Mouse (Mus musculus): Measurements from ENCODE around the gene 4933406M09Rik.

Gene 4933406M09Rik

DNA sequence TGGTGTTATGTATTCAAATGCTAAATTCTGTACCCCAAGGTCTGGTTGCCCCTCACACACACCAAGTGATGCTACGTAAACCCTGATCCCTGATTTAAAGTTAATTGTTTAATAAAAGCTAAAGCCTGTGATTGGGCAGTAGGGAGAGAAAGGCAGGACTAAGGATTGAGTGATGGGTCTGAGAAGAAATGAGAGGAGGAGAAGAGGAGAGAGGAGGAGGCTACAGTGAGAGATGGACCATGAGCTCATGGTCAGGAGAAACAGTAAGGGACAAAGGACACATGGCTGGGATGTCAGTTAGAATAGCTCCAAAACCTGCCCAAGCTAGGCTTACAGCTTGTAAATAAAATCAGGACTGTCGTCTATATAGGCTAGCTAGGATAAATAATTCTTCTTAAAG, 4.7 kb upstream of the 4933406M09Rik start:
- no peak for DNase-seq (ENCODE audit: low read depth, low spot score)

GRCm38 (mm10) chr1:134381795-134382625, 3.7 kb upstream of the 4933406M09Rik start:
- no peak for DNase-seq (ENCODE audit: low read depth, low spot score)

DNA sequence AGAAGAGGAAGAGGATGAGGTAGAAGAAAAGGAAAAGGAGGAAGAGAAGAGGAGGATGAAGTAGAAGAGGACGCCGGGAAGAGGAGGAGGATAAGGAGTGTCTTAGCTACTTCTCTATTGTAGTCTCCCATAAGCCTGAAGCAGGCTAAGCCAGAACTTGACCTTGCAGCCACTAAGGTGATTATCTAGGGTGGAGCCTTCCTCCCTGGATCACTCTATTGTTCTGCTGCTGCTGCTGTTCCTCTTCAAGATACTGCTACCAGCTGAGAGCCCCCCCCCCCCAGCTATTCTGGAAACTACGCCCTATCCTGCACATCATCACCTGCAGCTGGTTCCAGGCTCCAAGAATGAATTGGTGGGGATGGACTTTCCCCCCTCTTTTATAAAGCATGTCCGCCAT, 1.2 kb upstream of the 4933406M09Rik start:
- DNase-seq (ENCODE audit: low read depth, low spot score): no peak

- no peak for DNase-seq (ENCODE audit: low read depth, low spot score)
These were observed 564 bp upstream of the 4933406M09Rik start for GRCm38 (mm10) chr1:134385176-134385575.

- DNase-seq (ENCODE audit: low read depth, low spot score): no peak
These were observed 8.1 kb downstream of the 4933406M09Rik start for GRCm38 (mm10) chr1:134393827-134394226.

GRCm38 (mm10) chr1:134398210-134398609, 12.5 kb downstream of the 4933406M09Rik start:
- no peak for DNase-seq (ENCODE audit: low read depth, low spot score)

DNA sequence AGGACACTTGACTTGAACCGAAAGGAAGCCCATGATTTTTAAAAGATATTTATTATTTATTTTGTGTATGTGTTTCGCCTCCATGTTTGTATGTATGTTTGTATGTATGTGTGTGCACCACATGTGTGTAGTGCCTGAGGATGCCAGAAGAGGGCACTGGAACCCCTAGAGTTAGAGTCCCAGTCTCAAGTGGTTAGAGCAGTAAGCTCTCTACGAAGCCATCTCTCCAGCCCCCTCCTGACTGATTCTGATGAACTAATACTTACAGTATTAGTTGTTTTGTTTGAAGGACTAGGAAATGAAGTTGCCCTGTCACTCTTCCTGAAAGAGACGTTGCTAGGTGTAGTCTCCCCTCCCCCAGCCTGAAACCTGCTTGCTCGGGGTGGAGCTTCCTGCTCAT, 14.0 kb downstream of the 4933406M09Rik start:
- DNase-seq (ENCODE audit: low read depth, low spot score): no peak

DNA sequence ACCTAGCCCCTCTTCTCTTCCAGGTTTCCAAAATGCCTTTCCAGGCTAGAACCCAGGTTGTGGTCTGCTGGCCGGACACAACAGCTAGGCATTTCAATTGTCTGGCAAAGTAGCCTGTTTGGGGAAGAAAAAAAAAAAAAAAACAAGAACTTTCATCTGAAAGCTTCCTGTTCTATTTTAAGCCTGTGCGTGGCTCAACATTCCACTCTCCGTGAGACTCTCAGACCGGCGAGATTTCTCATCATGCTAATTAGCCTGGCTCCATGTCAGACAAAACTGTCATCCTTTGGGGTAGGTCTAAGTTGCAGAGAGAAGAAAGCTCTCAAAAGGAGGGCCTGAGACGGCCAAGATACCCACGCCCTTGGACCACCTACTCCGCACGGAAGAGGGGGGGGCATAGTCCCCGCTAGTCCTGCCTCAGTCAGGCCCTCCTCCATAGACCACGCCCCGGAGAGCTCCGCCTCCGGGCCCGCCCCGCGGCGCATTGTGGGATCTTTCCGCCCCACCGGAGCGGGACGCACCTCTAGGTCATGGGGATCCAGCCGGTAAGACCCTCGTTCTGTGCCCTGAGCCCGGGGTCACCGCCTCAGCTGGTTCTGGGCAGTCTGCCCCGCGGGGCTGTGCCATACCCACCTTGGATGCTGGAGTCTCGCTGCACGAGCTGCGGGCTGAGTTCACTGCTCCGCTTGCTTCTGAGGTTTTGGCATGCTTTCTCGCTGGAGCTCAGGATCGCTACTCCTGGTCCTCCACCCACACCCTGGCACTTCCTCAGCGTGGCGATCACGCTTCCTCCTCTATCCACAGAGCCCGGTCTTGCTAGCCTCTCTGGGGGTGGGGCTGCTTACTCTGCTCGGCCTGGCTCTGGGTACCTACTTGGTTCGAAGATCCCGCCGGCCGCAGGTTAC, 20.0 kb downstream of the 4933406M09Rik start, which contains the start of gene Cyb5r1:
TSS of gene Cyb5r1 (plus strand) at position 51 of the 905 bp plus-strand sequence.
- DNase-seq (ENCODE audit: low read depth, low spot score): peak; percentile 93

DNA sequence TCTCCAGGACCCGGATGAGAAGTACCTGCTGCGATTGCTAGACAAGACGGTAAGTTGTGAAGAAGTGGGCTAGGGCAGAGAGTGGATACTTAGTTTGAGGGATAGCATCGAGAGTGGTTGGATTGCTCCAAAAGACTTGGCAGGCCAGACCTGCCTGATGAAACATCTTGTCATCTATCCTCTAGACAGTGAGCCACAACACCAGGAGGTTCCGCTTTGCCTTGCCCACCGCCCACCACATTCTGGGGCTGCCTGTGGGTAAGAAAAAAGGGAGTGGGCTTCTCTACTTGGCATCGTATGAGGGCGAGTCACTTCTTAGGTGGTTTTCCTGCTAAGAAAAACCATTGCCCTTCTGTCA, 20.7 kb downstream of the 4933406M09Rik start:
- DNase-seq (ENCODE audit: low read depth, low spot score): no peak

DNA sequence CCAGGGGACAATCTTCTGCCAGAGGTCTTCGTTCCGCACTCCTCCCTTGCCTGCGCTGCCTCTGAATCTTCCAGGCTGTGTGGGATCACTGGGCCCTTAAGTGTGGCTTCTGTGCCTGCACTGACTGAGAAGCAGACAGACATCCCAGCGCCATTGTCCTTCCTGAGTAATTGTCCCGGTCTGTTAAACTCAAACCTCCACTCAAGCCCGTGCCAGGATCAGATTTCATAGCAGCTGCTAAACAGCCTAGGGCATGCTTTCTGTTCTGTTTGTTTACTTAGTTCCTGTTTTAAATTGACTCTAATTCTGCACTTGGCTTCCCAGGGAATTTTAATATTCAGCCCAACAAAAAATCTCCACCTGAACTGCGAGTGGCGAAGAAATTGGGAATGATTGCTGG, 22.3 kb downstream of the 4933406M09Rik start:
- no peak for DNase-seq (ENCODE audit: low read depth, low spot score)

DNA sequence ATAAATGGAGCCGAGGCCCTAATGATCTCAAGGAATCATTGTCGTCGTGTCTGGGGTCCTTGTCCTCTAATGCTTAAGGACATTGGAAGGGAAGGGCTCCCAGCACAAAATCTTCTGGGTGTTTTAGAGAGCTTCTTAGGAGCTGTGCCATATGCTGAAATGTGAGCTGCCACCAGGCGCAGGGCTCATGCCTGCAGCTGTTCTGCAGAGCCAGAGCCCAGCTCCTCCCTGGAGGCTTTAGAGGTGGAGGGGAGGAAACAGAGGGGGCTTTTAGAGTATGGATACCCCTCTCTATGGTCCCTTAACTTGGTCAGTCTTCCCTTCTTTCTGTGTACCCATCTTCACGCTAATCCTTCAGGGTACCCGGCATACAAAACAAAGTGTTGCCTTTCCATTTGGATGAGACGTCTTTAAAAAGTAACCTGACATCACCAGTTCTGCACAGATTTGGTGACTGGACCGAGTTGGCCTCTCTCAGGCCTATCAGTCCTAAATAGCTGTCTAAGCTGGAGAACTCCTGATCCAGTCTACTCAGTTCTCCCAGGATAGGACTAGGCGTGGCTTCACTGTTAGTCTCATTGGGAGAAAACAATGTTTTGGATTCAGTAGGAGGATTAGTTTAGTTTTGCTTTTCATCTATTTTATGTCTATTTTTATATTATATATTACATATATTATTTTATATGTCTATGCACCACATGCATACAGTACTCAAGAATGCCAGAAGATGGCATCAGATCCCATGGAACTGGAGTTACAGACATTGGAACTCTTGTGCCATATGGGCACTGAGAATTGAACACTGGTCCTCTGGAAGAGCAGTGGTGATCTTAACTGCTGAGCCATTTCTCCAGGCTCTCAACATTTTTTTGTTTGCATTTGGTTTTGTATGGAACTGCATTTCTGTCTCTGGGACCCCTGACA, 26.2 kb downstream of the 4933406M09Rik start:
- no peak for DNase-seq (ENCODE audit: low read depth, low spot score)

DNA sequence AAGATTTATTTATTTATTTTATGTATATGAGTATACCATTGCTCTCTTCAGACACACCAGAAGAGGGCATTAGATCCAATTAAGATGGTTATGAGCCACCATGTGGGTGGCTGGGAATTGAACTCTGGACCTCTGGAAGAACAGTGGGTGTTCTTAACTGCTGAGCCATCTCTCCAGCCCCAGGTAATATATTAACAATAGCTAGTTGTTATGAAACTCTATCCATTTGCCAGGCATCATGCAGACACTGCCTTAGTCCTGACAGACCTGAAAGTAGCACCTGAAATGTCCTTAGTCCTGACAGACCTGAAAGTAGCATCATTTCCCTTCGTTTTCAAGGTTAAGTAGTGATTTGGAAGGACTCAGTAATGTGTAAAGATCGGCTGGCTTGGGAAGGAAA, 28.3 kb downstream of the 4933406M09Rik start:
- no peak for DNase-seq (ENCODE audit: low read depth, low spot score)

- DNase-seq (ENCODE audit: low read depth, low spot score): peak; percentile 57
These were observed 28.9 kb downstream of the 4933406M09Rik start for GRCm38 (mm10) chr1:134414501-134415167.

GRCm38 (mm10) chr1:134415168-134415831, 29.6 kb downstream of the 4933406M09Rik start, which contains the start of gene Adipor1:
Adipor1 (plus strand) TSS chr1:134415378.
- DNase-seq (ENCODE audit: low read depth, low spot score): peak; percentile 96

DNA sequence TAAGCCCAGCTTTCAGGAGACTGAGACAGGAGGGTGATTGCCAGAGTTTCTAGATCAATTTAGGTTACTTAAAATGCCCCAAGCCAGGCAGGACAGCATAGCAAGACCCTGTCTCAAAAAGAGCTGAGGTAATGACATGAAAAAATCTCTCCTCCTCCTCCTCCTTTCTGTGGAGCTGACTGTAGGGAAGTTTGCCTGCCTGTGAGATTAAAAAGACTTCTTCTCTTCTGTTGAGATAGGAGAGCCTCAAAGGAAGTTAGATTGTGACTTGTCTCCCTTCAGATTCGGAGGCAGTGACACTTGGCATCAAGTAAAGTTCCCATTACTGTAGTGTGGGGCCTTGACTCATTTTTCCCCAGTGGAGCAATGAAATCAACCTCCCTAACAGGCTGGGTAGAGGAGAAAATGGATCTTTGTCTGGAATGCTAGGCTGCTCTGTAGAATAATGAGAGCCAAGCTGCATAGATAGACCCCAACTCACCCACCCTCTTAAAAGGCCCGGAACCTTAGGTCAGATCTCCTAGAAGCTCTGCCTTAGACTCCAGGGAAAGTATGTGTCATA, 32.8 kb downstream of the 4933406M09Rik start:
- DNase-seq (ENCODE audit: low read depth, low spot score): no peak

DNA sequence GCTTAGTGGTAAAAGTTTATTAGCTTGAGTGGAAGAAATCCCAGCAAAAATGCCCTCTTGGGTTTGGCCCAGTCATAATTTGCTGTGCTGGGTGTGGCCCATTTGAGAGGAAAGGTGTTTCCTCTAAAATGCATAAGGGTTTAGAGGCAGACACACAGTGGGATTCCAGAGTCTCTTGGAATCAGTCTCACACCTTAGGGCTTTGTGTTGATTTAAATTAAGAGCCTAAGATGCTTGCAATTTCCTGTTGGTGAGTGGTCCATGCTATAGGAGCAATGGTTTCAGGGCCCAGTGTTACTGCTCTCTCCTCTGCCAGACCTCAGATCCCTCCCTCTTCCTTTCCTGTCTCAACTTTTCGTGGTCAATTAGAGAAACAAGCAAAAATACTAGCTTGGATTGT, 33.4 kb downstream of the 4933406M09Rik start:
- no peak for DNase-seq (ENCODE audit: low read depth, low spot score)

DNA sequence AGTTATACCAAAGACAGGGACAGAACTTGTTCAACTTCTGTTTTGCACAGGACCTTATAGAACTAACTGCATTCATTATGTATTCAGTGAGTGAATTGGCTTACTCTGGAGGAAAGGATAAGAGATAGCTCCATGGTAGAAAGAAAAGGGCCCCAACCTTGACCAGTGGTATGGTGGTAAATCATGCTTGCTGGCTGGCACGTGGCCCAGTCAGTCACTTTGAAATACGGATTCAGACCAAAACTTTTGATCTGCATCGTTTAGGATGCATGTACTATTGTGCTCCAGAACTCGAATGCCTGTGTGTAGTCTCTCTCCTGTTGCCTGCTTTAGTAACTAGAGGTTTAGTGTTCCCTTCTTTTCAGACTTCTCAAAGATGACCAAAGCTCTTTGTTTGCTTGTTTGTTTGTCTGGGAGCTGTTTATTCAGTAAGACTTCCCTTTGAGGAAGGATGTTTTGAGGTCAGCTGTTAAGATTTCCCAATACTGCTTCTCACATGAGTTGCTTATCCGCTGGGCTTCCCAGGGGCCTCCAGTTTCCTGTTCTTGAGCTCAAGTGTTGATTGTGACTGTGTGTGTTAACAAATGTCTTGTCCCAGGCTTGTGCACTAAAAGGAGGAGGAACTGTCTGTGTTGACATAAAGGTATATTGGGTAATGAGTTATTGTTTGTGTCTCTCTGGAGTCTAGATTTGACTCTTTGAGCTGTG, 34.2 kb downstream of the 4933406M09Rik start:
- DNase-seq (ENCODE audit: low read depth, low spot score): no peak

GRCm38 (mm10) chr1:134423911-134424310, 38.2 kb downstream of the 4933406M09Rik start:
- no peak for DNase-seq (ENCODE audit: low read depth, low spot score)

- no peak for DNase-seq (ENCODE audit: low read depth, low spot score)
These were observed 40.5 kb downstream of the 4933406M09Rik start for GRCm38 (mm10) chr1:134426289-134426688.

Data from A20 (cell line).